Mouse (Mus musculus): ENCODE data around the gene Psen2.

DNA sequence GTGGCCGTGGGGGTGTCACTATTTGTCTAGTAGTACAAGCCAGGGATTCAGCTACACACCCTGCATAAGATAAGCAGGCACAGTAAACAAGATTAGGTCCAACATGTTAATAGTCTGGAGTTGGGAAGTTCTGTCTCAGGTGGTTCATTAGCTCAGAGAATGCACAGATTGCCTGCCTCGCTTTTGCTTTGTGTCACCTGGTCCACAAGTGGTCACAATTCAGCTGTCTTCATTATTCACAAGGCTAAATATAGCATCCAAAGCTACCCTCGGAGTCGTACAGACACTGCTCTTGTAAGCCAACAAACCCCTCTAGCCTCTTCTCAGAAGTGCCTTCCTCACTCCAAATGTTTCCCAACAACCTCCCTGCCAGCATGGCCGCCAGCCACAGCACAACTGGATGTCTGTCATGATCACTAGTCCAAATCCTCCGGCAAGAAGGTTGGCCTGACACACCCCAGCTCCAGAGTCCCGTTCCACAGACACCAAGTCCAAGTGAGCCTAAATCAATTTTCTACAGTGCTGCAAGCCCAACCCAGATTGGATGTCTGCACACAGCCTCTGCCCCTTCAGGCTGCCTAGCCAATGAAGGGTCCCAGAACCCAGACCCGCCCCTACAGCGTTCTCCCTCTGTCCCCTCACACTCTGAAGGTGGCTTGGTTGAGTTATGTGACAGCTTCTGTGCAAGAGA, 68.3 kb downstream of the Psen2 start:
- TF ChIP-seq EP300 (IDR thresholded peaks at IDR 0.05; ENCODE audit: insufficient read depth, low read depth, low read length), result peak; percentile 38
- no peak for TF ChIP-seq CTCF (IDR thresholded peaks at IDR 0.05)
- TF ChIP-seq POLR2A (IDR thresholded peaks at IDR 0.05; ENCODE audit: insufficient read depth, low read depth, low read length), result peak; percentile 53; the same call in 1 of the 2 replicates

Data from heart, adult 2 months (tissue).